Mouse (Mus musculus) liver, embryonic 11.5 days (tissue): ENCODE measurements around the gene Inpp4a. TPM values are rescaled to one million over a fixed set of nuclear protein-coding genes. Genes with fewer than 3 reads are reported as not detected.

Experiments used
- ATAC-seq: fragments of 200-750 bp; cut with Nextera tagmentation; replicated peaks from 2 replicates; pipeline ENCODE4 v1.8.0; 2017; ENCODE audit warnings: moderate number of reproducible peaks, mild to moderate bottlenecking, moderate TSS enrichment, moderate library complexity; ENCODE audit not compliant: low FRiP score
- DNase-seq: peaks from one replicate; pipeline ENCODE4 v3.0.0-alpha.2; 2017; ENCODE audit warnings: low spot score
- H3K27ac ChIP-seq: fragments of 300-500 bp; sonication (generic); 2 replicates; pipeline ENCODE4 v1.5.1; 2014; ENCODE audit warnings: mild to moderate bottlenecking, low read depth, low read length, control low read depth
- H3K27me3 ChIP-seq: fragments of 300-500 bp; sonication (generic); replicated peaks from 2 replicates; pipeline ENCODE4 v1.6.1; 2014; ENCODE audit warnings: low read length, mixed read lengths; ENCODE audit not compliant: control insufficient read depth, insufficient read depth
- H3K36me3 ChIP-seq: fragments of 300-500 bp; sonication (generic); 2 replicates; pipeline ENCODE4 v1.6.1; 2014; ENCODE audit warnings: mild to moderate bottlenecking, low read length, moderate library complexity, mixed read lengths; ENCODE audit not compliant: control insufficient read depth, insufficient read depth
- H3K4me1 ChIP-seq: fragments of 300-500 bp; sonication (generic); replicated peaks from 2 replicates; pipeline ENCODE4 v1.6.1; 2014; ENCODE audit warnings: low read length, mixed read lengths; ENCODE audit not compliant: control insufficient read depth, insufficient read depth
- H3K4me2 ChIP-seq: fragments of 300-500 bp; sonication (generic); 2 replicates; pipeline ENCODE4 v1.6.1; 2014; ENCODE audit warnings: mild to moderate bottlenecking, control low read depth, moderate library complexity
- H3K4me3 ChIP-seq: fragments of 300-500 bp; sonication (generic); 2 replicates; pipeline ENCODE4 v1.5.1; 2014; ENCODE audit warnings: low read depth, low read length, control low read depth
- H3K9ac ChIP-seq: fragments of 300-500 bp; sonication (generic); 2 replicates; pipeline ENCODE4 v1.6.1; 2014; ENCODE audit warnings: low read depth, low read length, control low read depth
- H3K9me3 ChIP-seq: fragments of 300-500 bp; sonication (generic); 2 replicates; pipeline ENCODE4 v1.6.1; 2016; ENCODE audit warnings: low read length, inconsistent platforms, mixed read lengths; ENCODE audit not compliant: control insufficient read depth
- WGBS: fragments of 180-500 bp; shearing (Covaris S2); extraction: QIAGEN DNeasy Blood & Tissue Kit; methylation state at CpG from one replicate; pipeline ENCODE4 v1.1.7; 2014; 5-methylcytosine and 5-hydroxymethylcytosine counted together
- polyA plus RNA-seq: library from polyadenylated mRNA; unstranded; fragments of >200 nt; fragmentation: Nextera tagmentation; extraction: Ambion mirVana; gene quantifications from 2 replicates; pipeline ENCODE4 v1.2.1, GENCODE M21; 2014

Gene Inpp4a
- polyA plus RNA-seq, 1 experiment from 2014 or later: 6.8 TPM

- Histone ChIP-seq H3K9me3 (no peaks in the 10 kb centered on the region), H3K4me2 (no peak overlapping the region), H3K9ac (no peak overlapping the region), H3K4me3 (no peak overlapping the region), H3K27ac (no peak overlapping the region), H3K36me3 (no peaks in the 10 kb centered on the region; the same call in 1 of the 2 replicates), H3K4me1 (no peaks in the 10 kb centered on the region), H3K27me3 (no peaks in the 10 kb centered on the region)
- 90% methylated on average over 5 of the region's 5 CpGs for WGBS
- ATAC-seq: no peak
- no peak for DNase-seq
Observed at GRCm38 (mm10) chr1:37378095-37378494, 78.4 kb downstream of the Inpp4a start.

- Histone ChIP-seq H3K4me3 (no peak overlapping the region), H3K9me3 (no peaks in the 10 kb centered on the region), H3K4me1 (no peaks in the 10 kb centered on the region), H3K27ac (no peak overlapping the region), H3K36me3 (no peaks in the 10 kb centered on the region; the same call in 1 of the 2 replicates), H3K27me3 (no peaks in the 10 kb centered on the region), H3K4me2 (no peak overlapping the region), H3K9ac (no peak overlapping the region)
- DNase-seq: no peak
- ATAC-seq: no peak
- WGBS: 56% methylated on average over 4 of the region's 4 CpGs
Observed at GRCm38 (mm10) chr1:37379536-37379935, 79.9 kb downstream of the Inpp4a start.

- Histone ChIP-seq H3K4me1 (no peaks in the 10 kb centered on the region), H3K36me3 (no peaks in the 10 kb centered on the region; the same call in 1 of the 2 replicates), H3K27me3 (no peaks in the 10 kb centered on the region), H3K9ac (no peak overlapping the region), H3K9me3 (no peaks in the 10 kb centered on the region), H3K4me2 (no peak overlapping the region), H3K27ac (no peak overlapping the region), H3K4me3 (no peak overlapping the region)
- WGBS: 83% methylated on average over 5 of the region's 5 CpGs
- ATAC-seq (no peak), DNase-seq (no peak)
Observed at GRCm38 (mm10) chr1:37380913-37381312, 81.2 kb downstream of the Inpp4a start.

- no peak overlapping the region for H3K4me2 ChIP-seq
- WGBS: 70% methylated on average over 3 of the region's 3 CpGs
- no peak overlapping the region for H3K27ac ChIP-seq
- no peaks in the 10 kb centered on the region for H3K4me1 ChIP-seq
- no peaks in the 10 kb centered on the region for H3K27me3 ChIP-seq
- no peaks in the 10 kb centered on the region for H3K9me3 ChIP-seq
- no peak for ATAC-seq
- DNase-seq: no peak
- H3K9ac ChIP-seq: no peak overlapping the region
- H3K36me3 ChIP-seq: no peaks in the 10 kb centered on the region
- H3K4me3 ChIP-seq: no peak overlapping the region
Observed at GRCm38 (mm10) chr1:37384304-37384703, 84.6 kb downstream of the Inpp4a start.

GRCm38 (mm10) chr1:37386448-37386971 is 86.8 kb downstream of the Inpp4a start:
- Histone ChIP-seq H3K4me3 (no peak overlapping the region), H3K27me3 (no peaks in the 10 kb centered on the region), H3K27ac (no peak overlapping the region), H3K9ac (no peak overlapping the region), H3K9me3 (no peaks in the 10 kb centered on the region), H3K36me3 (no peaks in the 10 kb centered on the region), H3K4me1 (no peaks in the 10 kb centered on the region), H3K4me2 (no peak overlapping the region)
- 76% methylated on average over 7 of the region's 7 CpGs for WGBS
- ATAC-seq: no peak
- DNase-seq: no peak

- no peak for ATAC-seq
- Histone ChIP-seq H3K4me1 (no peaks in the 10 kb centered on the region), H3K27me3 (no peaks in the 10 kb centered on the region), H3K27ac (no peak overlapping the region), H3K9ac (no peak overlapping the region), H3K36me3 (no peaks in the 10 kb centered on the region), H3K9me3 (no peaks in the 10 kb centered on the region), H3K4me2 (no peak overlapping the region), H3K4me3 (no peak overlapping the region)
- 87% methylated on average over 5 of the region's 5 CpGs for WGBS
- DNase-seq: no peak
Observed at GRCm38 (mm10) chr1:37393174-37393573, 93.5 kb downstream of the Inpp4a start.

- Histone ChIP-seq H3K9ac (no peak overlapping the region), H3K4me3 (no peak overlapping the region), H3K27ac (no peak overlapping the region), H3K9me3 (no peaks in the 10 kb centered on the region), H3K4me2 (no peak overlapping the region), H3K27me3 (no peaks in the 10 kb centered on the region), H3K36me3 (no peaks in the 10 kb centered on the region), H3K4me1 (no peaks in the 10 kb centered on the region; the same call in 1 of the 2 replicates)
- ATAC-seq (no peak), DNase-seq (no peak)
- 67% methylated on average over 1 of the region's 1 CpGs for WGBS
Observed at GRCm38 (mm10) chr1:37396481-37396880, 96.8 kb downstream of the Inpp4a start.

- Histone ChIP-seq H3K4me1 (no peaks in the 10 kb centered on the region; the same call in 1 of the 2 replicates), H3K27ac (0 out of 2 replicates have a peak overlapping the region, but pooled peaks have one; percentile 5), H3K9me3 (no peaks in the 10 kb centered on the region), H3K4me3 (no peak overlapping the region), H3K9ac (no peak overlapping the region), H3K36me3 (no peaks in the 10 kb centered on the region), H3K4me2 (no peak overlapping the region), H3K27me3 (no peaks in the 10 kb centered on the region)
- no peak for ATAC-seq
- WGBS: 69% methylated on average over 3 of the region's 3 CpGs
- no peak for DNase-seq
Observed at GRCm38 (mm10) chr1:37398961-37399360, 99.3 kb downstream of the Inpp4a start.

GRCm38 (mm10) chr1:37399734-37400133 is 100.1 kb downstream of the Inpp4a start:
- Histone ChIP-seq H3K4me3 (no peak overlapping the region), H3K4me2 (no peak overlapping the region)
- WGBS: 67% methylated on average over 8 of the region's 8 CpGs

More at GRCm38 (mm10) chr1:37399734-37400133, 100.1 kb downstream of the Inpp4a start:
- H3K4me1 ChIP-seq: no peaks in the 10 kb centered on the region; the same call in 1 of the 2 replicates
- no peak overlapping the region for H3K27ac ChIP-seq
- H3K9ac ChIP-seq: no peak overlapping the region
- DNase-seq (no peak), ATAC-seq (no peak)
- no peaks in the 10 kb centered on the region for H3K27me3 ChIP-seq
- H3K36me3 ChIP-seq: no peaks in the 10 kb centered on the region
- no peaks in the 10 kb centered on the region for H3K9me3 ChIP-seq
